Mouse (Mus musculus): ENCODE data around the gene Renbp. TPM values are rescaled to one million over a fixed set of nuclear protein-coding genes. Genes with fewer than 3 reads are reported as not detected.

Gene Renbp
- polyA plus RNA-seq, 1 experiment from 2014 or later = 85.6 TPM

GRCm38 (mm10) chrX:73921823-73922549 lies 8.7 kb downstream of the Renbp start, which contains the start of the genes Arhgap4 and Naa10:
TSS of gene Arhgap4 (minus strand) at chrX:73921870.
TSS of gene Naa10 (minus strand) at chrX:73921944.
- Histone ChIP-seq H3K27me3 (ENCODE audit: insufficient read depth, low read length) (no peaks in the 10 kb centered on the region), H3K27ac (peak within 1 kb of the TSS; percentile 79), H3K9ac (ENCODE audit: low read depth, low read length) (peak within 1 kb of the TSS; percentile 63), H3K36me3 (ENCODE audit: insufficient read depth, low read length) (no peaks in the 10 kb centered on the region), H3K4me2 (ENCODE audit: low read length) (peak within 1 kb of the TSS; percentile 63), H3K4me3 (replicated peaks; ENCODE audit: low read depth, low read length) (peak within 1 kb of the TSS; percentile 50), H3K4me1 (replicated peaks; ENCODE audit: insufficient read depth, low read length) (no peaks in the 10 kb centered on the region), H3K9me3 (replicated peaks; ENCODE audit: low read length) (no peaks in the 10 kb centered on the region)
- DNase-seq (ENCODE audit: low spot score) = peak; percentile 88
- ATAC-seq (replicated peaks; ENCODE audit: low FRiP score, low read depth) = peak; percentile 96
- TF ChIP-seq CTCF (IDR thresholded peaks at IDR 0.05; ENCODE audit: low read depth) = no peak
- 27% methylated on average over 43 of the region's 43 CpGs for WGBS

- DNase-seq (ENCODE audit: low spot score) = peak; percentile 23
These were observed 9.3 kb downstream of the Renbp start for GRCm38 (mm10) chrX:73921285-73921822.

GRCm38 (mm10) chrX:73918631-73919030 lies 12.0 kb downstream of the Renbp start:
- H3K4me1 ChIP-seq (replicated peaks; ENCODE audit: insufficient read depth, low read length) = no peaks in the 10 kb centered on the region
- WGBS = 85% methylated on average over 5 of the region's 5 CpGs
- no peaks in the 10 kb centered on the region for H3K27me3 ChIP-seq (ENCODE audit: insufficient read depth, low read length)
- H3K4me3 ChIP-seq (replicated peaks; ENCODE audit: low read depth, low read length) = no peak overlapping the region
- no peak overlapping the region for H3K4me2 ChIP-seq (ENCODE audit: low read length)
- no peaks in the 10 kb centered on the region for H3K9me3 ChIP-seq (replicated peaks; ENCODE audit: low read length)
- ATAC-seq (replicated peaks; ENCODE audit: low FRiP score, low read depth) (no peak), DNase-seq (ENCODE audit: low spot score) (no peak)
- H3K36me3 ChIP-seq (ENCODE audit: insufficient read depth, low read length) = no peaks in the 10 kb centered on the region
- no peak for TF ChIP-seq CTCF (IDR thresholded peaks at IDR 0.05; ENCODE audit: low read depth)
- no peak overlapping the region for H3K9ac ChIP-seq (ENCODE audit: low read depth, low read length)
- H3K27ac ChIP-seq = no peak overlapping the region

More at GRCm38 (mm10) chrX:73921285-73921822, 9.3 kb downstream of the Renbp start:
- Histone ChIP-seq H3K9ac (ENCODE audit: low read depth, low read length) (peak overlapping the region; percentile 63), H3K4me3 (replicated peaks; ENCODE audit: low read depth, low read length) (peak overlapping the region; percentile 50), H3K4me1 (replicated peaks; ENCODE audit: insufficient read depth, low read length) (no peaks in the 10 kb centered on the region), H3K27ac (peak overlapping the region; percentile 79), H3K4me2 (ENCODE audit: low read length) (peak overlapping the region; percentile 63), H3K9me3 (replicated peaks; ENCODE audit: low read length) (no peaks in the 10 kb centered on the region), H3K36me3 (ENCODE audit: insufficient read depth, low read length) (no peaks in the 10 kb centered on the region), H3K27me3 (ENCODE audit: insufficient read depth, low read length) (no peaks in the 10 kb centered on the region)
- WGBS = 33% methylated on average over 34 of the region's 34 CpGs
- no peak for TF ChIP-seq CTCF (IDR thresholded peaks at IDR 0.05; ENCODE audit: low read depth)
- ATAC-seq (replicated peaks; ENCODE audit: low FRiP score, low read depth) = peak; percentile 57

GRCm38 (mm10) chrX:73916945-73917344 lies 13.7 kb downstream of the Renbp start:
- no peak overlapping the region for H3K4me3 ChIP-seq (replicated peaks; ENCODE audit: low read depth, low read length)
- H3K27ac ChIP-seq = no peak overlapping the region
- no peak overlapping the region for H3K9ac ChIP-seq (ENCODE audit: low read depth, low read length)
- no peaks in the 10 kb centered on the region for H3K27me3 ChIP-seq (ENCODE audit: insufficient read depth, low read length)
- H3K36me3 ChIP-seq (ENCODE audit: insufficient read depth, low read length) = no peaks in the 10 kb centered on the region
- ATAC-seq (replicated peaks; ENCODE audit: low FRiP score, low read depth) = no peak
- H3K4me1 ChIP-seq (replicated peaks; ENCODE audit: insufficient read depth, low read length) = no peaks in the 10 kb centered on the region
- 79% methylated on average over 8 of the region's 8 CpGs for WGBS
- no peak overlapping the region for H3K4me2 ChIP-seq (ENCODE audit: low read length)
- no peak for TF ChIP-seq CTCF (IDR thresholded peaks at IDR 0.05; ENCODE audit: low read depth)
- H3K9me3 ChIP-seq (replicated peaks; ENCODE audit: low read length) = no peaks in the 10 kb centered on the region
- no peak for DNase-seq (ENCODE audit: low spot score)

GRCm38 (mm10) chrX:73914827-73915703 lies 15.6 kb downstream of the Renbp start:
- Histone ChIP-seq H3K4me2 (ENCODE audit: low read length) (peak overlapping the region; percentile 11; the same call in 1 of the 2 replicates), H3K9me3 (replicated peaks; ENCODE audit: low read length) (no peaks in the 10 kb centered on the region), H3K36me3 (ENCODE audit: insufficient read depth, low read length) (no peaks in the 10 kb centered on the region), H3K27ac (peak overlapping the region; percentile 70), H3K9ac (ENCODE audit: low read depth, low read length) (no peak overlapping the region), H3K27me3 (ENCODE audit: insufficient read depth, low read length) (no peaks in the 10 kb centered on the region), H3K4me1 (replicated peaks; ENCODE audit: insufficient read depth, low read length) (no peaks in the 10 kb centered on the region), H3K4me3 (replicated peaks; ENCODE audit: low read depth, low read length) (no peak overlapping the region)
- peak; percentile 65 for TF ChIP-seq CTCF (IDR thresholded peaks at IDR 0.05; ENCODE audit: low read depth)
- 35% methylated on average over 31 of the region's 31 CpGs for WGBS
- peak; percentile 98 for ATAC-seq (replicated peaks; ENCODE audit: low FRiP score, low read depth)
- peak; percentile 97 for DNase-seq (ENCODE audit: low spot score)

- Histone ChIP-seq H3K27ac (no peak overlapping the region), H3K9ac (ENCODE audit: low read depth, low read length) (no peak overlapping the region), H3K4me3 (replicated peaks; ENCODE audit: low read depth, low read length) (no peak overlapping the region), H3K4me2 (ENCODE audit: low read length) (0 out of 2 replicates have a peak overlapping the region, but pooled peaks have one; percentile 47), H3K4me1 (replicated peaks; ENCODE audit: insufficient read depth, low read length) (no peaks in the 10 kb centered on the region), H3K27me3 (ENCODE audit: insufficient read depth, low read length) (no peaks in the 10 kb centered on the region), H3K9me3 (replicated peaks; ENCODE audit: low read length) (no peaks in the 10 kb centered on the region), H3K36me3 (ENCODE audit: insufficient read depth, low read length) (no peaks in the 10 kb centered on the region)
- ATAC-seq (replicated peaks; ENCODE audit: low FRiP score, low read depth) = no peak
- no peak for DNase-seq (ENCODE audit: low spot score)
- 91% methylated on average over 2 of the region's 2 CpGs for WGBS
- no peak for TF ChIP-seq CTCF (IDR thresholded peaks at IDR 0.05; ENCODE audit: low read depth)
These were observed 19.1 kb downstream of the Renbp start for GRCm38 (mm10) chrX:73911588-73911987.
